Mouse (Mus musculus) gastrocnemius, adult 2 months (tissue): Measurements from ENCODE around the gene 1110008P14Rik. TPM values are rescaled to one million over a fixed set of nuclear protein-coding genes. Genes with fewer than 3 reads are reported as not detected.
A peak's percentile ranks its signal among the peaks of the same experiment; 100 is the strongest.

Experiments
- DNase-seq: peaks from one replicate; pipeline ENCODE4 v3.0.0; 2022
- H3K27ac ChIP-seq: fragments of 200-600 bp; 2 replicates; pipeline ENCODE4 v1.8.1; 2022; ENCODE audit warnings: mild to moderate bottlenecking
- H3K4me3 ChIP-seq: fragments of 200-600 bp; 2 replicates; pipeline ENCODE4 v1.8.1; 2022; ENCODE audit warnings: mild to moderate bottlenecking, moderate library complexity
- CTCF ChIP-seq: fragments of 200-600 bp; IDR thresholded peaks from 2 replicates; pipeline ENCODE4 v1.8.1; 2022; ENCODE audit warnings: antibody characterized with exemption, mild to moderate bottlenecking, moderate library complexity
- intact Hi-C: fragments of 180-260 bp; cut with DNase I; formaldehyde crosslinking; loops from one replicate; pipeline ENCODE4 v1.15.1; 2025
- total RNA-seq, 2 experiments: library from RNA; stranded (reverse); gene quantifications; 2 replicates each; pipeline ENCODE4 v1.2.3; 2021

Gene 1110008P14Rik
- total RNA-seq, 2 experiments from 2014 or later: 34.3 to 43.2 TPM

GRCm38 (mm10) chr2:32404663-32405062, 22.9 kb upstream of the 1110008P14Rik start:
- Histone ChIP-seq H3K27ac (no peak overlapping the region), H3K4me3 (no peak overlapping the region)
- peak; percentile 100 for TF ChIP-seq CTCF
- DNase-seq: peak; percentile 93
- intact Hi-C loops: loop anchor here (1.0 to 5.0 kb wide), 3 partner anchors 48 to 162 kb away; partner anchors contain the start of genes Naif1 and Slc25a25

DNA sequence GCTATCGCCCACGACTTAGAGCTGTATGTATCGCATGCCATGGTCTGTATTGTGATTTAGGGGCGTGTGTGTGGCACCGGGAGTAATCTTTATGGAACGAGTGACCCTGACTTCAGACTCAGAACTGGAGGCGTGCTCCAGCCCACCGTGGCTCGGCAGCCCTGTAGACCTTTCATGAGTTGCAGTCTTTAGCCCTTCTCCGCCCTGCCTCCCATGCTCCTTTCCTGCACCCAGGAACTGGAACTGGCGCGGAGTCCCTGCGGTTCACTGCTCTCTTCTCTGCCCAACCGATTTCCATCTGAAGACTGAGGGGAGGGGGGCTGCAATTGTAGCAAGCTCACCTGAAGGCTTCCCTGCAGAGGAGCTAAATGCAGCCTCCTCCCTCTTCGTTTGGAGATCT, 15.0 kb upstream of the 1110008P14Rik start:
- Histone ChIP-seq H3K4me3 (peak overlapping the region; percentile 98), H3K27ac (peak overlapping the region; percentile 98)
- no peak for TF ChIP-seq CTCF
- intact Hi-C loops: loop anchor here (5.0 kb wide), 1 partner anchor 89 kb away; no protein-coding TSS in a partner anchor
- DNase-seq: no peak

DNA sequence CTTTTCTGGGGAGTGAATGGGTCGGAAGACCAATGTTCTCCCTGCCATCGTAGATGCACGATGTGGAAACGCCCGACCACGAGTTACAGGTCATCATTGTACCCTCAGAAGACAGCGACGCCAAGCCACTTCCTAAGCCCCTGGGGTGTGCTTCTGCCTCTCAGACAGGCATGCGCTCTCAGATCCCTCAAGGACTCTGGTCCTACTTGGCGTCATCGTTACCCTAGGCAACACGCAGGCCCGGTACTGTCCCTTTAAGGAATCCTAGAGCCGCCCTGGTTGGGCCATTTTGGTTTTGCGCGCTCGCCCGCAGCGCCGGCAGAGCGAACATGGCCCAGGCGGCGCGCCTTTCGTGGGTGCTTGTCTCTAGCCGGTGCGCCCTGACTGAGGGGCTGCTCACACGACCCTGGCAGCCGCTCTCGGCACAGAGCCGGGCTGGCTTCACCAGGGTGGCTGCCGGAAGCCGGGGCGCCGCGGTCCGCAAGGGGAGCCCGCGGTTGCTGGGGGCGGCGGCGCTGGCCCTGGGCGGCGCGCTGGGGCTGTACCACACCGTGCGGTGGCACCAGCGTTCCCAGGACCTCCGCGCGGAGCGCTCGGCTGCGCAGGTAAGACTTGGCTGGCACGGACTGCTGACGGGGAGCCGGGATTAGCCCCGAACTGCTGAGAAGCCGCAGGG, 14.3 kb upstream of the 1110008P14Rik start:
- intact Hi-C loops: loop anchor here (5.0 kb wide), 1 partner anchor 89 kb away; no protein-coding TSS in a partner anchor
- TF ChIP-seq CTCF: no peak
- peak; percentile 93 for DNase-seq
- peak overlapping the region; percentile 98 for H3K4me3 ChIP-seq
- H3K27ac ChIP-seq: peak overlapping the region; percentile 98

GRCm38 (mm10) chr2:32395484-32395945, 13.8 kb upstream of the 1110008P14Rik start, which contains the start of gene Ptges2:
Ptges2 (plus strand) TSS chr2:32395896.
- peak within 1 kb of the TSS; percentile 98 for H3K27ac ChIP-seq
- peak within 1 kb of the TSS; percentile 98 for H3K4me3 ChIP-seq
- TF ChIP-seq CTCF: no peak
- intact Hi-C loops: loop anchor here (5.0 kb wide), 1 partner anchor 88 kb away; no protein-coding TSS in a partner anchor
- peak; percentile 93 for DNase-seq

- Histone ChIP-seq H3K4me3 (peak overlapping the region; percentile 98), H3K27ac (peak overlapping the region; percentile 98)
- intact Hi-C loops: loop anchor here (5.0 kb wide), 1 partner anchor 88 kb away; no protein-coding TSS in a partner anchor
- peak; percentile 39 for DNase-seq
- peak; percentile 60 for TF ChIP-seq CTCF
Observed at GRCm38 (mm10) chr2:32394973-32395372, 13.2 kb upstream of the 1110008P14Rik start.

DNA sequence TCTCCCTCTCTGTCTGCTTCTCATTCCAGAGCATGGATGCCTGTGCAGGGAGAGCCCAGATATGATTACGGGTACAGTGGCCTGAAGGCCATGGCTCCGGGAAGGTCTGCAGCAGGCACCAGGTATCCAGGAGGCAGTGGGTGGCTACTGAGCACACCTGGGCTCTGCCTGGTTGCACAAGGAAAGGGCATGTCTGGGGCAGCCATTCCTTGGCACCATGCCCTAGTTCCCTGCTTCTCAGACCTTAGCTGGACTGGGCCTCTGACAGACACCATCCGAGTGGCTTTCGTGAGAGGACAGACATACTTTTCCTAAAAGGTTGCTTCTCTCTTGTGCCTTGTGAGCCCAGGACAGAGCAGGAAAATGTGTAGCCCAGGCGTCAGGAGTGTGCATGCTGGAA, 10.3 kb upstream of the 1110008P14Rik start:
- intact Hi-C loops: no loop called here
- peak; percentile 20 for DNase-seq
- no peak for TF ChIP-seq CTCF
- H3K27ac ChIP-seq: no peak overlapping the region
- no peak overlapping the region for H3K4me3 ChIP-seq

GRCm38 (mm10) chr2:32390871-32391270, 9.1 kb upstream of the 1110008P14Rik start:
- Histone ChIP-seq H3K27ac (no peak overlapping the region), H3K4me3 (no peak overlapping the region)
- no peak for TF ChIP-seq CTCF
- intact Hi-C loops: no loop called here
- no peak for DNase-seq

DNA sequence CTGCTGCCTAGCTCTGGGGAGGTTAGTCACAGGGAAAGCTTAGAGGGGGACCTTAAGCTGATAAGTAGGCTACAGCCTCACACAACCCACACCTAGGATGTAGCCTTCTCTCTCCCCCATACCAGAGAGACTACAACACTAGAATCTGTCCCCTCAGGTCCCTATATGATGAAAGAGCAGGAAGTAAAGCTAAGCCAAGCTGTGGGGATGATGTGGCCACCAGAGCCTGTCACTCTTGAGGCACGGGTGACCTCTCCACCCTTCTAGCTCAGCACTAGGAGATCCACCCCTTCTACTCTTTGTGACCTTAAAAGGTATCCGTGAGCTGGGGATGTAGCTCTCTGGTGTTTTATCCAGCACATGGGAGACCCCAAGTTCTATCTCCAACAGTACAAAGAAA, 7.4 kb upstream of the 1110008P14Rik start:
- no peak for DNase-seq
- Histone ChIP-seq H3K4me3 (no peak overlapping the region), H3K27ac (no peak overlapping the region)
- no peak for TF ChIP-seq CTCF
- intact Hi-C loops: no loop called here

DNA sequence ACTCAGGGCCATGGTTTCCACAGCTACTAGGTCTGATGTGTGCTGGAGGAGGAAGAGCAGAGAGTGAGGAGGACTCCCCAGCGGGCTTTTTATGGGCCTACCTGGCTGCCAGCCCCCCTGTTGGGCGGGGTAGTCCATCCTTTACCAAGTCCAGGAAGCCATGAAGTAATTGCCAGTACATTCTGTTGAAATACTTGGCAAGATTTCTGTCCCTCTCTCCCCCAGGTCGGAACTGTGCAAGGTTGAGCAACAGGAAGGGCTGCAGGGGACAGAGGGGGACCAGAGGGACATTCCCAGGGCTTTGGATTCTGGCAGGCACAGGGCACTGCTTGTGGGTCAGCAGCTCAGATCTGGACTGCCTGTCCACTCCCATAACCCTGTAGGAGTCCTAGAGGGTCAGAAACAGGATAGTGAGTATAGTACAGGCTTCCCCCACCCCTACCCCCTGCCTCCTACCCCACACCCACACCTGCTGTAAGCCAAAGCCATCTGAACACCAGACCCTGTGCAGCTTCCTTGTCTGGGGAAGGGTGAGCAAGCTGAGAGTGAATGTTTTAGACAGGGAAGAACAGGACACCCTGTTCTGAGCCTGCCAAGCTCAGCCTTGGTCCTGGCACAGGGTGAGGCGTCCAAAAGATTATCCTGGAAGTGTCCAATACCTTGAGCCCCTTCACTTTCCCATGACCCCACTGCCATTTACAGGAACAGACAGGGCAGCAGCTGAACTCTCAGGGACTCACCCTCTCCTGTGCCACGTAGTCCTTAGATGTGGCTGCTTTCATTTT, 6.2 kb upstream of the 1110008P14Rik start, which contains the start of gene Lcn2:
Gene Lcn2 (minus strand): TSS at position 547 of the 785 bp plus-strand sequence.
- intact Hi-C loops: no loop called here
- TF ChIP-seq CTCF: no peak
- Histone ChIP-seq H3K27ac (peak within 1 kb of the TSS; percentile 40), H3K4me3 (no peak within 1 kb of the TSS)
- no peak for DNase-seq

DNA sequence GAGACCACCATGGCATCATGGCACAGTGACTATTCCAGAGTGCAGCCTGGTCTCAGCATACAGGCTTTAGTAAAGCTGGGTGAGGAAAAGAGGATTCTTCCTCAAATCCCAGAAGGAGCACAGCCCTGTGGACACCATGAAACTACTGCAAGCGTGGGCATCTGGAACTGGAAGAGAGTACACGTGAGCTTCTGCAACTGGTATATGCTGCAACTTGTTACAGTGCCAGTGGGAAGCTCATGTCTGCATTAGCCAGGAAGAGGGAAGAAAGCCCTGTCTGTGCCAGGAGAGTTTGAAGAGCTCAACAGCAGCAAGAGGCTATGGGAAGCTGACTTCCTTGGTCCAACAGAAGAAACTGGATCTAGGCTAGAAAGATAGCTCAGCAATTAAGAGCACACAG, 951 bp upstream of the 1110008P14Rik start:
- intact Hi-C loops: no loop called here
- DNase-seq: no peak
- TF ChIP-seq CTCF: no peak

DNA sequence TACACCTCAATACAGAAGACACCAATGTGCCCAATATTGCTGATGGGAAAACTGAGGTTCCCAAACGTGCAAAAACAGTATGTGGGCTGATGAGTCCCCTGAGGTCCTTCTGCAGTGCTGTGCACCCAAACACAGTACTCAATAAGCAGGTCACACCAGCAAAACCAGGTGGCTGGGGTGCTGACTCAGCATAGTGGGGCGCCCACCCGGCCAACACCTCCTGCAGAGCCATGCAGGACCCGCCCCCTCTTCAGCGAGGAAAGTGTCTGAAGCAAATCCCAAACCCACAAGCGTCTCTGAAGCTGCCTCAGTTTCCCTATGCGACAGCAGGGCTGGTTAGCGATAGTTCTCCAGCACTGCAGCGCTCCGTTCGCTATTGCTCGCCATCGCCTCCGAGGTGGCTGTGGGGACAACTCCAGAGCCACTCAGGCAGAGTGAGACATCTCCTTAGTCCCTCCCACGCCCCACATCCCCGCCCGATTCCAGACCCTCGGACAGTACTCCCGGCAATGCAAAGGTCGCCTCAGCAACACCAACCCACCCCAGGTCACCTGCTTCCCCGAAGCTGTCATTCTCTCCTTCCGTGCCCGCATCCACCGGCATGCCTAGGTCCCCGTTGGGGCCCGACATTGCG, 480 bp downstream of the 1110008P14Rik start:
- TF ChIP-seq CTCF: no peak
- peak; percentile 43 for DNase-seq
- Histone ChIP-seq H3K4me3 (peak overlapping the region; percentile 93), H3K27ac (peak overlapping the region; percentile 90)
- intact Hi-C loops: no loop called here

More for the DNA sequence above, 951 bp upstream of the 1110008P14Rik start:
- 0 out of 2 replicates have a peak overlapping the region, but pooled peaks have one; percentile 90 for H3K27ac ChIP-seq
- H3K4me3 ChIP-seq: no peak overlapping the region

- H3K27ac ChIP-seq: no peak overlapping the region; the same call in 1 of the 2 replicates
- DNase-seq: no peak
- TF ChIP-seq CTCF: no peak
- H3K4me3 ChIP-seq: no peak overlapping the region
- intact Hi-C loops: no loop called here
Observed at GRCm38 (mm10) chr2:32380001-32380500, 1.7 kb downstream of the 1110008P14Rik start.
